Mouse (Mus musculus) C2C12 (cell line): ENCODE data around the gene Fiz1.

Experiments used
- CTCF ChIP-seq: IDR thresholded peaks from one replicate; pipeline ENCODE4 v1.5.1; 2011; ENCODE audit not compliant: control insufficient read depth, insufficient read depth, insufficient read length
- MAX ChIP-seq: IDR thresholded peaks from one replicate; pipeline ENCODE4 v1.6.1; 2011; ENCODE audit warnings: mild to moderate bottlenecking, control low read depth
- MYOG ChIP-seq: IDR thresholded peaks from one replicate; pipeline ENCODE4 v1.6.1; 2011; ENCODE audit not compliant: control insufficient read depth, insufficient read length; ENCODE audit errors: extremely low read depth
- USF1 ChIP-seq: IDR thresholded peaks from one replicate; pipeline ENCODE4 v1.6.1; 2011; ENCODE audit warnings: low read depth, mild to moderate bottlenecking, control low read depth, moderate library complexity

- TF ChIP-seq MYOG: no peak
- no peak for TF ChIP-seq CTCF
- no peak for TF ChIP-seq USF1
- TF ChIP-seq MAX: no peak
Measured at GRCm38 (mm10) chr7:4993347-4993998, 21.0 kb downstream of the Fiz1 start.
